Mouse (Mus musculus) small intestine, adult 2 months (tissue): ENCODE results near the gene Rpp38. TPM values are rescaled to one million over a fixed set of nuclear protein-coding genes. Genes with fewer than 3 reads are reported as not detected.

ENCODE experiments used
- H3K27ac ChIP-seq: fragments of 200-500 bp; 2 replicates; pipeline ENCODE4 v1.5.1; 2012; ENCODE audit warnings: low read depth, low read length, control low read depth, inconsistent platforms; ENCODE audit not compliant: insufficient read depth
- H3K27me3 ChIP-seq: fragments of 200-500 bp; 2 replicates; pipeline ENCODE4 v1.6.1; 2012; ENCODE audit warnings: mild to moderate bottlenecking, moderate library complexity, low read length, inconsistent platforms; ENCODE audit not compliant: control insufficient read depth, insufficient read depth
- H3K36me3 ChIP-seq: fragments of 200-500 bp; 2 replicates; pipeline ENCODE4 v1.6.1; 2012; ENCODE audit warnings: mild to moderate bottlenecking, low read length, control low read depth, inconsistent platforms; ENCODE audit not compliant: control insufficient read depth, insufficient read depth
- H3K4me1 ChIP-seq: fragments of 200-500 bp; 2 replicates; pipeline ENCODE4 v1.6.1; 2012; ENCODE audit warnings: low read length, inconsistent platforms, mixed read lengths; ENCODE audit not compliant: control insufficient read depth, insufficient read depth, insufficient read length
- H3K4me3 ChIP-seq: fragments of 200-500 bp; 2 replicates; pipeline ENCODE4 v1.5.1; 2012; ENCODE audit warnings: low read depth, mild to moderate bottlenecking, control low read depth, inconsistent platforms, low read length, moderate library complexity
- CTCF ChIP-seq: fragments of 200-500 bp; IDR thresholded peaks from 2 replicates; pipeline ENCODE4 v1.5.1; 2012; ENCODE audit warnings: low read depth, mild to moderate bottlenecking, control low read depth, inconsistent platforms, low read length, moderate library complexity, mixed read lengths; ENCODE audit not compliant: insufficient replicate concordance, insufficient read length; ENCODE audit errors: extremely low read depth
- POLR2A ChIP-seq: fragments of 200-500 bp; IDR thresholded peaks from 2 replicates; pipeline ENCODE4 v1.6.1; 2012; ENCODE audit warnings: low read depth, mild to moderate bottlenecking, control low read depth, inconsistent platforms, low read length, moderate library complexity
- WGBS: fragments of 180-500 bp; shearing (Covaris S2); methylation state at CpG from one replicate; pipeline ENCODE4 v1.1.7; 2018; 5-methylcytosine and 5-hydroxymethylcytosine counted together
- polyA plus RNA-seq: library from polyadenylated mRNA; depleted of rRNA; stranded (reverse); fragments of >200 nt; gene quantifications from 2 replicates; pipeline ENCODE4 v1.2.3, GENCODE M21; 2012

The Rpp38 gene
- polyA plus RNA-seq, 1 experiment = 1.7 TPM

DNA sequence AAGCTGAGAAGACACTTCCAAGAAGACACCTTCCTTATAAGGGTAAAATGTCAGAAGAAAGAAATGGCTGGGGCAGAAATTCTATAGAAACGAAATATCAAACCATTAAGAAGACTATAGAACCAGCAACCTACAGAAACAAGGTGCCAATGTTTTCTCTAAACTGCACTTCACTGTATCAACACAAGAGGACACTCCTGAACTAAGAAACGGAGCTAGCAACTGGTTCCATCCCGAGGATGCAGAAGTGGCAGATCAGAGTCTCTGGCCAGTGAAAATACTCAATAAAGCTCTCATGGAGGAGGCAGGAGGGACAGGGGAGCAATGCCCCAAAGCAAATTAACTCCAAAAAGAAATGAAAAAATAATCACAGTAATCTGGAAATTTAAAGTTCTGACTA, 16.5 kb upstream of the Rpp38 start:
- TF ChIP-seq POLR2A (no peak), CTCF (no peak)
- no peaks in the 10 kb centered on the region for H3K36me3 ChIP-seq
- H3K27ac ChIP-seq = no peak overlapping the region
- no peaks in the 10 kb centered on the region for H3K4me1 ChIP-seq
- 10% methylated on average over 3 of the region's 3 CpGs for whole genome bisulfite sequencing
- H3K27me3 ChIP-seq = peaks cover 4% of the 10 kb centered on the region; the same call in 1 of the 2 replicates
- no peak overlapping the region for H3K4me3 ChIP-seq

- Histone ChIP-seq H3K27ac (no peak overlapping the region), H3K36me3 (no peaks in the 10 kb centered on the region), H3K4me3 (no peak overlapping the region), H3K4me1 (no peaks in the 10 kb centered on the region), H3K27me3 (peaks cover 4% of the 10 kb centered on the region; the same call in 1 of the 2 replicates)
- no peak for TF ChIP-seq POLR2A
- TF ChIP-seq CTCF = no peak
- WGBS = 75% methylated on average over 4 of the region's 4 CpGs
These were observed 16.0 kb upstream of the Rpp38 start for GRCm38 (mm10) chr2:3348422-3348821.

GRCm38 (mm10) chr2:3335611-3336301, 3.3 kb upstream of the Rpp38 start, which contains the start of gene Acbd7:
Acbd7 (plus strand) TSS chr2:3336168.
- H3K27me3 ChIP-seq = no peaks in the 10 kb centered on the region
- TF ChIP-seq POLR2A (no peak), CTCF (no peak)
- peak within 1 kb of the TSS; percentile 55 for H3K4me3 ChIP-seq
- peaks cover 4% of the 10 kb centered on the region; the same call in 1 of the 2 replicates for H3K4me1 ChIP-seq
- no peak within 1 kb of the TSS for H3K27ac ChIP-seq
- no peaks in the 10 kb centered on the region for H3K36me3 ChIP-seq
- 2% methylated on average over 20 of the region's 20 CpGs for WGBS

DNA sequence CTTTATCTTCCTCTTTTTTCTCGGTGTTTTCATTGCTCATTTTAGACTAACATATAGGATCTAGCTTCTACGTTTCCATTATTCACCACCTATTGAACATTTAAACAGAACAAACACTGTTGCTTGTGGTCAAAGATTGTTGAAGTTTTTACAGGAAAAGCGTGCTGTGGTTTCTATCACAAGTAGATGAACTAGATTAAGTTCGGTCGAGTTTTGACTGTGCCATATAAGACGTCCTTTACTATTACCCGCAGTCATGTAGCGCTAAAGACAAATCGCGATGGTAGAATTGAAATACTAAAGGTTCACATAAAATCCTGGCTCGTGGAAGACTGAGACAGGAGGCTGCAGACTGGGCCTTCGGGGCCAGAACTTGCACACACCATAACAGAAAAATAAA, 1.3 kb upstream of the Rpp38 start:
- no peak overlapping the region for H3K27ac ChIP-seq
- peaks cover 2% of the 10 kb centered on the region; the same call in 1 of the 2 replicates for H3K36me3 ChIP-seq
- H3K27me3 ChIP-seq = no peaks in the 10 kb centered on the region
- TF ChIP-seq POLR2A (no peak), CTCF (no peak)
- no peak overlapping the region for H3K4me3 ChIP-seq
- whole genome bisulfite sequencing = 87% methylated on average over 12 of the region's 12 CpGs
- peaks cover 4% of the 10 kb centered on the region; the same call in 1 of the 2 replicates for H3K4me1 ChIP-seq

- H3K27ac ChIP-seq = peak overlapping the region; percentile 3; the same call in 1 of the 2 replicates
- TF ChIP-seq CTCF (no peak), POLR2A (no peak)
- H3K27me3 ChIP-seq = no peaks in the 10 kb centered on the region
- WGBS = 1% methylated on average over 21 of the region's 21 CpGs
- H3K4me1 ChIP-seq = peaks cover 4% of the 10 kb centered on the region; the same call in 1 of the 2 replicates
- peak overlapping the region; percentile 74 for H3K4me3 ChIP-seq
- peaks cover 6% of the 10 kb centered on the region for H3K36me3 ChIP-seq
These were observed 387 bp downstream of the Rpp38 start for GRCm38 (mm10) chr2:3332056-3332455.

DNA sequence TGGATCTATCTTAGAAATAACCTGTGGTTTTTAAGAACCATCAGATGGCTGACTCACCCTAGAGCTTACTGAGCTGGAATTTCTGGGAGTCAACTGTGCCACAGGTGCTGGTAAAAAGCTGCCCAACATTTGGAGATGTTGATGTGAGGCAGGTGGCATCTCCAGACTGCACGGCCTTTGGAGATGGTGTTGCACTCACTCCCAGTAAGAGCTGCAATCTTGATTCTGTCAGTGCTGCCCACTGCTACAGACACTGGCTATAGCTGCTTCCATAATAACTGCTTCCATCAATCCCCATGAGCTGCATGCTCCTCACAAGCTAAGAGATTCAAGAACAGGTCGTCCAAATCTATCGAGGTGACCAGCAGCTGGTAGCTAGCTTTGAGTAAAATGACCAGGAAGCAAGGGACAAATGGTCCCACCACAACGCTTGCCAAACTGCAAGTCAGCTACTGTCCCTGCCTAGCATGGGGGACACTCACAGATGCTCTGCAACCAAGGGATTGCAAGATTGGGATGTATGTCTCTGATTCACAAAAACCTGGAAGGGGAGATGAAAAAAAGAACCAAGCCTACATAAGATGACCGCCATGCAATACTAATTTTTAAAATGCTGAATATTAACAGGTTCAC, 1.3 kb downstream of the Rpp38 start:
- Histone ChIP-seq H3K27ac (no peak overlapping the region), H3K36me3 (peaks cover 8% of the 10 kb centered on the region), H3K4me1 (peaks cover 4% of the 10 kb centered on the region; the same call in 1 of the 2 replicates), H3K4me3 (no peak overlapping the region), H3K27me3 (no peaks in the 10 kb centered on the region)
- TF ChIP-seq POLR2A (no peak), CTCF (no peak)
- 29% methylated on average over 5 of the region's 5 CpGs for WGBS

- peaks cover 4% of the 10 kb centered on the region; the same call in 1 of the 2 replicates for H3K4me1 ChIP-seq
- H3K36me3 ChIP-seq = peaks cover 23% of the 10 kb centered on the region
- no peak overlapping the region for H3K27ac ChIP-seq
- no peak overlapping the region for H3K4me3 ChIP-seq
- H3K27me3 ChIP-seq = no peaks in the 10 kb centered on the region
- 9% methylated on average over 1 of the region's 1 CpGs for WGBS
- TF ChIP-seq POLR2A = no peak
- TF ChIP-seq CTCF = peak; percentile 71; the same call in 1 of the 2 replicates
These were observed 5.1 kb downstream of the Rpp38 start for GRCm38 (mm10) chr2:3327351-3327750.
